Mouse (Mus musculus) bone marrow macrophage, adult 2 months (primary cell): ENCODE data around the gene Msi2.

Experiments used
- CTCF ChIP-seq: IDR thresholded peaks from 2 replicates; pipeline ENCODE4 v1.5.1; 2012; ENCODE audit warnings: low read depth, mild to moderate bottlenecking, low read length, moderate library complexity
- POLR2A ChIP-seq: IDR thresholded peaks from 2 replicates; pipeline ENCODE4 v1.6.1; 2012; ENCODE audit warnings: mild to moderate bottlenecking, low read depth, low read length, borderline replicate concordance

DNA sequence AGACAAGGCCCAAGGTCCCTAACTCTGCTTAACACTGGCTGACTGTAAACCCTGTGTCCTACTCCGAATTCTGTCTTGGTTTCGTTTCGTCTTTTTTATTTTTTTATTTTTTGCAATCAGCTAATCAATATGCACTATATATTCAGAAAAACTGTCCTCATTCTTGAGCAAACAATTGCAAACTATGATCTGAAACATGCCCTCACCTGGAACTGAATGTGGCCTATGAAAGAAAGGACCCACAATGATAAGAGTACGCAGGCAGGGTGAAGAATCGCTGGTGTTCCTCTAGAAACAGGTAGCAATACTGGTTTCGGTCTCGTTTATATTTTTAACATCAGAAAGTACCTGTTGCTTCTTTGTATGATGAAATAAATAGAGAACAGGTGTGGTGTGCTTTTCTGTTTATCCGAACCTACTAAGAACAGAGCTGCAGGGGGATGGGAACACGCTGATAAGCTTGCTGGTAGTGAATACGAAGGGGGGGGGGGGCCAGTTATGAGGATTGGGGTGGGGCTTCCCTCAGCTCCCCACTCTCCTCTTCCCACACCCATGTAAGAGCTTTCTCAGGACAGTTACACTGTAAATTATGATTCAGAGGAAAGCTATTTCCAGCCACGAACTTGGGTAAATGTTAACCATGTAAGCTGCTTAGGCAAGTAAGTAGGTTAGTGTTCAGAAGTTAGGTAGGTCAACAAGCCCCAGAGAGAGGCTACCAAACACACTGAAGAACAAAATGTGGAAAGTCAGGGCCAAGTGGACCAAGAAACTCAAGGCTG, 103.6 kb downstream of the Msi2 start:
- no peak for TF ChIP-seq CTCF
- TF ChIP-seq POLR2A, result no peak
